Mouse (Mus musculus) cortical plate, adult 2 months (tissue): ENCODE measurements around the gene Tmcc3.

Source experiments
- CTCF ChIP-seq: fragments of 200-500 bp; IDR thresholded peaks from 2 replicates; pipeline ENCODE4 v1.5.1; 2011; ENCODE audit warnings: mild to moderate bottlenecking, control low read depth, low read length; ENCODE audit not compliant: insufficient read depth; ENCODE audit errors: extremely low read depth
- POLR2A ChIP-seq: fragments of 200-500 bp; IDR thresholded peaks from 2 replicates; pipeline ENCODE4 v1.6.1; 2011; ENCODE audit warnings: mild to moderate bottlenecking, low read length, control low read depth; ENCODE audit not compliant: insufficient read depth; ENCODE audit errors: extremely low read depth

- no peak for TF ChIP-seq CTCF
- TF ChIP-seq POLR2A: no peak
Measured at GRCm38 (mm10) chr10:94318574-94318973, 6.8 kb downstream of the Tmcc3 start.
